Mouse (Mus musculus) liver, embryonic 15.5 days (tissue): ENCODE measurements around the gene Faap20. TPM values are rescaled to one million over a fixed set of nuclear protein-coding genes. Genes with fewer than 3 reads are reported as not detected.

Experiments
- ATAC-seq: fragments of 200-750 bp; cut with Nextera tagmentation; 2 replicates; pipeline ENCODE4 v1.8.0; 2017; ENCODE audit warnings: moderate number of reproducible peaks, mild to moderate bottlenecking, moderate library complexity; ENCODE audit not compliant: insufficient read depth
- H3K27ac ChIP-seq: fragments of 300-500 bp; sonication (generic); replicated peaks from 2 replicates; pipeline ENCODE4 v1.5.1; 2015; ENCODE audit warnings: mild to moderate bottlenecking, inconsistent platforms
- H3K27me3 ChIP-seq: fragments of 300-500 bp; sonication (generic); 2 replicates; pipeline ENCODE4 v1.6.1; 2015; ENCODE audit warnings: mild to moderate bottlenecking, inconsistent platforms
- H3K36me3 ChIP-seq: fragments of 300-500 bp; sonication (generic); replicated peaks from 2 replicates; pipeline ENCODE4 v1.6.1; 2015; ENCODE audit warnings: moderate library complexity, mild to moderate bottlenecking, inconsistent platforms
- H3K4me1 ChIP-seq: fragments of 300-500 bp; sonication (generic); replicated peaks from 2 replicates; pipeline ENCODE4 v1.6.1; 2015; ENCODE audit warnings: inconsistent platforms
- H3K4me2 ChIP-seq: fragments of 300-500 bp; sonication (generic); 2 replicates; pipeline ENCODE4 v1.6.1; 2015; ENCODE audit warnings: moderate library complexity, mild to moderate bottlenecking, inconsistent platforms
- H3K4me3 ChIP-seq: fragments of 300-500 bp; sonication (generic); replicated peaks from 2 replicates; pipeline ENCODE4 v1.5.1; 2015; ENCODE audit warnings: mild to moderate bottlenecking, inconsistent platforms
- H3K9ac ChIP-seq: fragments of 300-500 bp; sonication (generic); 2 replicates; pipeline ENCODE4 v1.6.1; 2015; ENCODE audit warnings: moderate library complexity, mild to moderate bottlenecking, inconsistent platforms
- H3K9me3 ChIP-seq: fragments of 300-500 bp; sonication (generic); replicated peaks from 2 replicates; pipeline ENCODE4 v1.6.1; 2016; ENCODE audit warnings: inconsistent platforms
- WGBS: fragments of 180-500 bp; shearing (Covaris S2); methylation state at CpG from one replicate; pipeline ENCODE4 v1.1.7; 2015; ENCODE audit warnings: mixed read lengths; ENCODE audit not compliant: insufficient replicate concordance; 5-methylcytosine and 5-hydroxymethylcytosine counted together
- polyA plus RNA-seq: library from polyadenylated mRNA; unstranded; fragments of >200 nt; fragmentation: Nextera tagmentation; extraction: Ambion mirVana; gene quantifications from 2 replicates; pipeline ENCODE4 v1.2.1, GENCODE M21; 2015

Gene Faap20
- polyA plus RNA-seq, 1 experiment from 2014 or later: 18.2 TPM

GRCm38 (mm10) chr4:155221599-155222551 is 27.7 kb upstream of the Faap20 start:
- H3K9me3 ChIP-seq: no peaks in the 10 kb centered on the region
- H3K36me3 ChIP-seq: no peaks in the 10 kb centered on the region
- peaks cover 67% of the 10 kb centered on the region for H3K4me1 ChIP-seq
- ATAC-seq: no peak
- H3K4me2 ChIP-seq: peak overlapping the region; percentile 92
- H3K27ac ChIP-seq: no peak overlapping the region; the same call in 1 of the 2 replicates
- H3K27me3 ChIP-seq: peaks cover 79% of the 10 kb centered on the region
- peak overlapping the region; percentile 66 for H3K4me3 ChIP-seq
- H3K9ac ChIP-seq: peak overlapping the region; percentile 64
- WGBS: under 1% methylated on average over 92 of the region's 93 CpGs

GRCm38 (mm10) chr4:155222552-155222840 is 27.1 kb upstream of the Faap20 start, which contains the start of gene Ski:
TSS of gene Ski (minus strand) at chr4:155222592.
- H3K9ac ChIP-seq: peak within 1 kb of the TSS; percentile 73
- H3K36me3 ChIP-seq: no peaks in the 10 kb centered on the region
- peak within 1 kb of the TSS; percentile 89 for H3K27ac ChIP-seq
- peaks cover 61% of the 10 kb centered on the region for H3K4me1 ChIP-seq
- H3K4me3 ChIP-seq: peak within 1 kb of the TSS; percentile 66
- H3K4me2 ChIP-seq: peak within 1 kb of the TSS; percentile 92
- peaks cover 84% of the 10 kb centered on the region for H3K27me3 ChIP-seq
- H3K9me3 ChIP-seq: no peaks in the 10 kb centered on the region
- ATAC-seq: no peak
- 0% methylated on average over 18 of the region's 63 CpGs for WGBS

GRCm38 (mm10) chr4:155222841-155223593 is 26.6 kb upstream of the Faap20 start:
- Histone ChIP-seq H3K9me3 (no peaks in the 10 kb centered on the region), H3K27me3 (peaks cover 87% of the 10 kb centered on the region), H3K4me2 (peak overlapping the region; percentile 92), H3K27ac (peak overlapping the region; percentile 89), H3K4me1 (peaks cover 56% of the 10 kb centered on the region), H3K36me3 (no peaks in the 10 kb centered on the region), H3K4me3 (peak overlapping the region; percentile 58), H3K9ac (peak overlapping the region; percentile 73)
- under 1% methylated on average over 51 of the region's 116 CpGs for WGBS
- ATAC-seq: peak; percentile 95

- H3K4me1 ChIP-seq: peaks cover 47% of the 10 kb centered on the region
- H3K27me3 ChIP-seq: peaks cover 79% of the 10 kb centered on the region
- no peaks in the 10 kb centered on the region for H3K36me3 ChIP-seq
- H3K27ac ChIP-seq: peak overlapping the region; percentile 89
- 25% methylated on average over 20 of the region's 20 CpGs for WGBS
- H3K9me3 ChIP-seq: no peaks in the 10 kb centered on the region
- peak overlapping the region; percentile 73 for H3K9ac ChIP-seq
- peak overlapping the region; percentile 58 for H3K4me3 ChIP-seq
- H3K4me2 ChIP-seq: peak overlapping the region; percentile 92
- no peak for ATAC-seq
These were observed 25.7 kb upstream of the Faap20 start for GRCm38 (mm10) chr4:155223594-155224528.

DNA sequence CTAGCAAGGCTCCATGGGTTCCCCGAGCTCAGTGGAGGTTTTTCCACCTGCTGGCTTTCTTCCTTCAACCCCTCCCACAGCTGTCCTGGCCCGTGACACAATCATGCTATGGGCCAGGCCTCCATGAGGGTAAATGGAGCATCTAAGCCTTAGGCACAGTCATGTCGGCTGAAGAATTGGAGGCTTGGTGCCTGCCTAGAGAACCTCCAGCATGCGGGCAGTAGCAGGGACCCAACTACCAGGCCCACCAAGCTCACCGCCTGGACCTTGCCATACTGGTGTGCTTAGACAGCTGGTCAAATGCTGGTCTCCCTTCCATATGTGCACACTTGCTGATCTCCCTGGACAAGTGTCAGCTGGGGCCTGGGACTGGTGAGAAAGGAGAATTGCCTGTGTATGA is 23.7 kb upstream of the Faap20 start:
- Histone ChIP-seq H3K36me3 (no peaks in the 10 kb centered on the region), H3K27ac (no peak overlapping the region), H3K4me1 (peaks cover 27% of the 10 kb centered on the region), H3K4me2 (no peak overlapping the region), H3K4me3 (no peak overlapping the region), H3K27me3 (peaks cover 58% of the 10 kb centered on the region), H3K9me3 (no peaks in the 10 kb centered on the region), H3K9ac (no peak overlapping the region)
- ATAC-seq: no peak
- WGBS: 60% methylated on average over 5 of the region's 5 CpGs

DNA sequence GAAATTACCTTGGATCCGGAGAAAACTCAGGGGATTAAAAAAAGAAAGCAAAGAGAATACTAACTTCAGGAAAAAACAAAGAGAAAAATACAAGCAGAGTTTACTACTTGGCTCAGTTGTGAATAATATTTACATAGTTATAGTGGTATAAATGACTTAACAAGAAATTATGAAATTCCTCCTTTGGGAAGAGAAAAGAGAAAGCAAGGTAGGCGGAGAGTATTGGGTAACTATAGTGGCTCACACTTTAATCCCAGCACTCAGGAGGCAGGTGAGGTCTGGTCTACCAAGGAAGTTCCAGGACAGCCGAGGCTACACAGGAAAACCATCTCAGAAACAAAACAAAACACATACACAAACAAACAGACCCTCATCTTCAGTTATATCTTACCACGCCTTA is 21.6 kb upstream of the Faap20 start:
- ATAC-seq: no peak
- Histone ChIP-seq H3K4me3 (no peak overlapping the region), H3K36me3 (no peaks in the 10 kb centered on the region), H3K4me1 (peaks cover 13% of the 10 kb centered on the region), H3K27me3 (peaks cover 41% of the 10 kb centered on the region), H3K27ac (no peak overlapping the region), H3K4me2 (no peak overlapping the region), H3K9me3 (no peaks in the 10 kb centered on the region), H3K9ac (no peak overlapping the region)
- WGBS: 60% methylated on average over 4 of the region's 4 CpGs

- H3K4me1 ChIP-seq: peaks cover 12% of the 10 kb centered on the region
- H3K36me3 ChIP-seq: no peaks in the 10 kb centered on the region
- H3K27me3 ChIP-seq: peaks cover 36% of the 10 kb centered on the region
- no peak overlapping the region for H3K4me2 ChIP-seq
- 53% methylated on average over 5 of the region's 5 CpGs for WGBS
- no peak for ATAC-seq
- no peaks in the 10 kb centered on the region for H3K9me3 ChIP-seq
- H3K4me3 ChIP-seq: no peak overlapping the region
- H3K27ac ChIP-seq: no peak overlapping the region
- H3K9ac ChIP-seq: no peak overlapping the region
These were observed 21.1 kb upstream of the Faap20 start for GRCm38 (mm10) chr4:155228461-155228860.

GRCm38 (mm10) chr4:155233878-155234277 is 15.7 kb upstream of the Faap20 start:
- Histone ChIP-seq H3K4me2 (no peak overlapping the region), H3K4me3 (no peak overlapping the region), H3K9me3 (no peaks in the 10 kb centered on the region), H3K27me3 (no peaks in the 10 kb centered on the region; the same call in 1 of the 2 replicates), H3K9ac (no peak overlapping the region), H3K36me3 (no peaks in the 10 kb centered on the region), H3K4me1 (peaks cover 46% of the 10 kb centered on the region), H3K27ac (peak overlapping the region; percentile 77)
- ATAC-seq: no peak
- WGBS: 24% methylated on average over 10 of the region's 10 CpGs

DNA sequence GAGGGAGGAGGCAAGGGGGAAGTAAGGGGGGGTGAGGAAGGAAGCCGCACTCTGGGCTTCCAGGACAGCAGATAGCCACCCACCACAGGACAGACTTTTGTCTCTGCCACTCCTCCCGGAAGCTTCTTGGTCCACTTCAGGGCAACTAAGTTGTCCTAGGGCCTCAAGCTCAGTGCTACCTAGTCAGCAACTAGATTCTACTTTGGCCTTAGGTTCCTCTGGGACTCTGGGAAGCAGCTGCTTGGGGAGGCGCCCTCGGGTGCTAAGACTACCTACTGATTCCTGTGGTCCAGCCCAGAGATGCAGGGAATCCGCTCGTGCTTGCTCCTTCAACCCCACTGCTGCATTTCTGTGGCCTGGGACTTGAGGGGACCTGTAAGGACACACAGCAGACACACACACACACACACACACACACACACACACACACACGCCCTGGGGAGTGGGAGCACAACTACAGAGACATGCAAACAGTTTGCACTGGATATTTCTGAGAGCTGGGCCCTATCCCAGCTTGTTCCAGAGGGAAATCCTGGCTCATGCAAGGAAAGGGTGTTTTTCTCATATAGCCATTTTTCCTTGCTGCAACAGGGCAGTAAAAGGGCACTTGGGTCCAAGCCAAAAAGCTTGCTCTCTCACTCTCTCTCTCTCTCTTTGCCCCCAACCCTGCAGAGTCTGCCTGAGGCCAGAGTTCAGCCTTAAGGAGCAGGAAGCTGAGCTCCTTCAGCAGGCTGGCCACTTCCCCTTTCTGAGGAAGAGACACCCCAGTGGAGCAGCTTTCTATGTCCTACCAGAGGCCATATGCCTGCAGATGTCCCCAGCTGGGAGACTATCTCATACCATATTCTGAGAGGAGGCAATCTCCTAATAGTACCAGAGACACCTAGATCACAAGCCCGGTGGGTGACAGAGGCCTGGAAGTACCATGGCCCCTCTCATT is 15.0 kb upstream of the Faap20 start:
- H3K4me2 ChIP-seq: peak overlapping the region; percentile 31; the same call in 1 of the 2 replicates
- H3K4me3 ChIP-seq: no peak overlapping the region
- 25% methylated on average over 8 of the region's 8 CpGs for WGBS
- ATAC-seq: peak; percentile 22; the same call in 1 of the 2 replicates
- H3K9ac ChIP-seq: no peak overlapping the region
- H3K4me1 ChIP-seq: peaks cover 46% of the 10 kb centered on the region
- no peaks in the 10 kb centered on the region for H3K36me3 ChIP-seq
- peak overlapping the region; percentile 77 for H3K27ac ChIP-seq
- no peaks in the 10 kb centered on the region for H3K9me3 ChIP-seq
- no peaks in the 10 kb centered on the region; the same call in 1 of the 2 replicates for H3K27me3 ChIP-seq
